Mouse (Mus musculus) cerebellum, adult 11 months (tissue): ENCODE data around the gene Manea.
"Not testable (repeated sequence)": the region's sequence is repeated elsewhere in the genome, so short reads cannot be mapped to it uniquely, and the experiment has no call there.

Source experiments
- DNase-seq: peaks from one replicate; pipeline ENCODE4 v3.0.0; 2022

The Manea gene

DNA sequence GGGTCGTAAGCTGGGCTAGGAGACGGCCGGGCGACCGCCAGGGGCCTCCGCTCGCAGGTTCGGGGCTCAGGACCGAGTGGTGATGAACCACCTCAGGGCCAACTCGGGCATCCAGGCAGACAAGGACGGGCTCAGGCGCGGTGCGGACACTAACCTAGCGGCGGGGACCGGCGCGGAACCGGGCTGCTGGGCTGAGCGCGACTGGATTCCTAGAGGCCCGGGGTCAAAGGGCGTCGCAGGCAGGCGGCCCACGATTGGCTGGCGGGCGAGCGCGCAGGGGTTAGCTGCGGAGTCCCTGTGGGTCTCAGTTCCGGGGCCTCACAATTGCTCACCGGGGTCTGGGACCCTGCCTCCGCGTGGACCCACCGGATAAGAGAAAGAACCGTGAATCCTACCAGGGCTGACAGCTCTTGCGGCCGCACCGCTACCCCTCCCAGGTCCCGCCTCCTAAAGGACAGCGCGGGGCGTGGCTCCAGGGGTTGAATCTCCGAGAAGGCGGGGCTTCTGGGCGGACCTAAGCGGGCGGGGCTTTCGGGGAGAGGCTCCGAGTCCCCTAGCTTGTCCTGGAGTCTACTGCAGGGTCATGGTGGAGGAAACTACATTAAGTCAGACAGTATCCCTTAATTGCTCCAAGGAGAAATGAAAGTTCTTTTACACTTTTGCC lies at the start of gene Manea:
Manea (minus strand) TSS at position 449 of the 664 bp plus-strand sequence.
- peak; percentile 88 for DNase-seq

DNA sequence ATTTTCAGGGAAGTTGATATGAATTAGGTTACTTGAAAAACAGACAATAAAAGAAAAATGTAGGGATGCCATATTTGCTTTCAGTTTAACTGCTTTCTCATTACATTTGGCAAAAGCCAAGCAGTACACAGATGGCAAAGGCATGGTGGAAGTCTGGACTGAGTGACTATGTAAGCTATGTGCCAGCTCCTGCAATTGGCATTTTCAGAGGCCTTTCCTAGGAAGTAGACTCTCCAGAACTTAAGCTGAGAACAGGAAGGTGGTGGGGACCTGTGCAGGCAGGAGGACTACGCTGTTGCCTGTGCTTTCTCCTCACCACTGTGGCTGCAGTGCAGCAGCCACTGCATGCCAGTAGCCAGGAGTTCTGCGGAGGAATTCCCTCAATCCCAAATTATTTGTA lies 7.9 kb upstream of the Manea start:
- peak; percentile 49 for DNase-seq

DNA sequence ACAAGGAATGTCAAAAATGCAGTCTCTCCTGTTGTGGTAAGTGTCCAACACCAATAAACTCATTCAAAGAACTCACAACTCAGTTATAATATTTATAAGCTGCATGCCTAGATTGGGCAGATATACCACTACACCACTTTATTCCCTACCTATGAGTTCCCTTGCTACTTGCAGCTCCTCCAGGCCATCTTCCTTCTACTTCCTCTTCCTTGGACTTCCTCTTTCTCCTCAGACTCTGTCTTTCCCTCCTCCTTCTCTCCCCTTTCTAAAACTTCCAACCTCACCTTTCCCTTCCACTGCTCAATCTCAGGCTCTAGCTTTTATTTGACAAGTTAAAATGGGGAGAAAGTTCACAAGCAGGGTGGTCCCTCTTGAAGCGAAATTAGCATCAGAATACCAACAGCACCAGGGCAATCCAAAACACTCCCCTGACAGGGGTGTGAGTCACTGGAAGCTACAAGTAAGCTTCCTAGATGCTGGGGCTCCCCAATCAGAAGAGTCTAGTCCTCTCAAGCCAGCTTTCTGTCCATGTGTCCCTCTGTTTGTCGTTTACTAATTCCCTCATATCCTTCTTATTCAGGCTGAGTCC lies 7.0 kb upstream of the Manea start:
- no peak for DNase-seq

DNA sequence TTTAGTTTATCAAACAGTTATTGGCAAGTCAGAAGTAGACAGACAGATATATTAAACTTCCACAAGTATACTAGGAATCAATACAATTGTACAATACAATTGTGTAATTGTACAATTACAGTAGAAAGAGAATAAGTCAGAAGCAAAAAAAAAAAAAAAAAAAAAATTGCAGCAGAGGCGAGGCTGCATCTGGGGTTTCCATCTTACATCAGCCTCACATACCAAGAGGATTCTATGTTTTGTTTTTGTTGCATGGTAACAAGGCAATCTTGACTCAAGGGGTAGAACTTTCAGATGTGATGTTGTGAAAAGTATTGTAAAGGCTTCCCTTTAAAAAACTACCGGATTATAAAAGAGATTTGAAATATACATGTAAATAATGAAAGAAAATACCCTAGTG lies 548 bp upstream of the Manea start:
- no peak for DNase-seq

DNA sequence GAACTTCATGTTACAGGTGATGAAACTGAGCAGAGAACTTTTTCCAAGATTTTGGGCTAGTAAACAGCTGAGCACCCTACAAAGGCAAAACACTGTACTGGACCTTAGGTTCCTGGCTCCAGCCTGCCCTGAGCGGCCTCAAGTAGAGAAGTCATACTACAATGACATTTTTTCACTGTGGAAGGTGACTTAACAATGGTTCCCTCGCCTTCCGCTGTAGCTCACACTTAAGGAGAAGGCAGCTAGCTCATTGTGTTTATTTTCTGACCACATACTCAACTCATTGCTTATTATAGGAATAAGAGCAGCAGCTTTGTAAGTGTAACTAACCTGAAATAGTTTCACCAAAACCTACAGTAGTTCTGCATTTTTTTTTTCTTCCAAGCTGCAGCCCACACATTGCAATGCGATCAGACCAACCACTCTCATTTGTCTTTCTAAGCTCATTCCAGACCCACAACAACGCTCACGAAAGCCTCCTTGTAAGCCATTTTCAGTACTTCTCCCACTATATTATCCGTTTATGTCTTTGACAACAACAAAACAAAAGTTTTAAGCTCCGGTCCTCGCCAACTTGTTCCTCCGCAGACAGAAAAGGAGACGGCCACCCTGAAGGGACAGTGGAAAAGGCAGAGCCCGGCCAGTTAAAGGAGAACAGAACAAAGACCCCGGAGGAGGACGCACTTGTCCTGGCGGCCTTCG lies 799 bp downstream of the Manea start:
- DNase-seq: no peak

DNA sequence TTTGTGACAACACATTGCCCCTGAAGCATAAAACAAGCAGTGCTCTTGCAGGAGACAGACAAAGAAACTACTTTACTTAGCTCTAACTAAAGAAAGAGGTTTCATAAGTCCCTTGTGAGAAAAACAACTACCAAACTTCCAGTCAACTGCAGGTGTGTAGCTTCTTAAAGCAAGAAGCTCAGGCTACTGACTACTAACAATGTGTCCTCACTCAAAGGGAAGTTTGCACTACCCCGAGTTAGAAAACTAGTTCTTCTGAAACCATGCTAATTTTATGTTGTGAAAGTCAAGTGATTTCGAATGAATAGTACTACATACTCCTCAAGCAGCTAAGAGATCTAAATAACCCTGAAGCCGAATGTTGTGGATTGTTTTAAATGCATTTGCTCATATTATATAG lies 1.6 kb downstream of the Manea start:
- no peak for DNase-seq

DNA sequence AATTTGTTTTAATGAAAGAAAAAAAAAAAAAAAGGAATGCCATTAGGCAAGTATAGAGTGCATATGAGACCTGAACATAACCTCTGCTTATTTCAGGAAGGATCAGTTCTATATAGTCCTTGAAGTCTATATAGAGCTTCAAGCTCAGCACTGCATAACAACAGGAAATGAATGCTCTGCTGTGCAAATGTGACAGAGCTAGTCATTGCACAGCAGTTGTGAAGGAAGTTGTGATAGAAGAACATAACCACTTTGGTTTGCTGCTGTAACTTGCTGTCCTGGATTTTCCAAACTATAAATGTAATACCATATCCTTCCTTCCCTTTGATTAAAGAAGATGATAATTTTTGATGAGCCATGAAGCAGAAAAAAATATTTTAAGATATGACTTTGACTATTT lies 4.3 kb downstream of the Manea start:
- DNase-seq: no peak

DNA sequence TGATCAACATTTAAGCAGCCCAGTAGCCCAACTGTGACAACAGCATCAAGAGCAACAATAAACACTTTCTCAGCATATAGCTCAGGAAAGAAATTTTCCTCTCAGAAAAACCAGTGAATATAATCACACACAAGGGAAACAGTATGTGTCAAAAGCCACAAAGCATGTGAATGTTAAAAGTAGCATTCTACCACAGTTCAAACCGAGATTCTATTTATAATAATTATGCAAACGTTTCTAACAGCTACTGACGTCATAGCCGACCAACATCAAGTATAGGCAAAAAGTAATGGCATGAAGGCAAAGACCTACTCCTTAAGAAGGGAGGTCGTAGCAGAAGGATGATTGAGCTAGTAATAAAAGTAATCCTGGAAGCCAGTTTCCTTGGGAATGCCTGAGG lies 8.1 kb downstream of the Manea start:
- no peak for DNase-seq

DNA sequence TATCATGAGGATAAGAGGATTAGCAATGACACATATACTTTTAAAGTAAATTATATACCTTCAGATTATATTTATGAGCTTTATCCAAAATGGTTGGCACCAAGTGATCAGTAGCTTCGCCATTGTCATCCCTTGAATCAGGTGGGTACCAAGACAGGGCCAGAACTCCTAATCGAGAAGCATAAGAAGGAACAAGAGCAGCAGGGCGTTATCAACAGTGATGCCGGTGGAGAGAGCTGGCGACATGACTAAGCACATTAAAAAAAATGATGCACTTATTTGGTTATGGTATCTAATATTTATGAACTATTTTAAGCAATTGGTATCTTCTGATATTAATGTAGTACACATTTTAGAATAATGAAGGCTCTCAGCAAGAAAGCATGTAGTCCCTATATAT lies 10.1 kb downstream of the Manea start:
- no peak for DNase-seq

DNA sequence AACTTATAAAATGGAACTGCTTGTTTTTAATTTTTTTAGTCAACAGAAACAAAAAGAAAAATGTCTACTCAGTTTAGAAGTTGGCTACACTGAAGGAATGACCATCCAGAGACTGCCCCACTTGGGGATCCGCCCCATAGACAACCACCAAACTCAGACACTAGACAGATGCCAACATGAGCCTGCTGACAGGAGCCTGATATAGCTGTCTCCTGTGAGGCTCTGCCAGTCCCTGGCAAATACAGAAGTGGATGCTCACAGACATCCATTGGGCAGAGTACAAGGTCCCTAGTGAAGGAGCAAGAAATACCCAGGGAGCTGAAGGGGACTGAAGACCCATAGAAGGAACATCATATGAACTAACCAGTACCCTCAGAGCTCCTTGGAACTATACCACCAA lies 42.0 kb downstream of the Manea start:
- DNase-seq: not testable (repeated sequence)

DNA sequence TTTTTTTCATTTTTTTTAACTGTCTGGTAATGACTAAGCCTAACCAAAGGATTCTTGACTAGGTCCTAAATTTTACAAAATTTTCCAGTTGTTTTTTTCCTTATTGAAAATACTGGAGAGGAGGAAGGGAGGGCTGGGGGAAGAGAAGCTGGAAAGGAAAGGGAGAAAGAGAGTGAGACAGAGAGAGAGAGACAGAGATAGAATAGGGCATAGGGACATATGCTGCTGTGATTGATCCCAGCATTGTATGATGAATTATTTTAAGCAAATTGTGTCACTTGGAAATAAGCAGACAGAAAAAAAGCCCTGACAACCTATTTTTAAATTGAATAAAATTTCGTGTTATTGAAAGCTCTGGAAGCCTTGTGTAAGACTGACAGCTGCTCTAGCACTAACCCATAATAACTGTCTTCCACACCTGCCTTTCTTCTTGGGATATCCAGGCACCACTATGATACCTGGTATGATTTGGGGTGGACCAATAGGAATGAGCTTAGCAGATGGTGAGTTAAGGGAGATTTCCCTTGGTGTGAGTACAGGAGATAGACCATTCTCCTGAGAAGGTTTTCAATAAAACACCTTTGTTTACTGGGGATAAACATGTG lies 69.5 kb downstream of the Manea start:
- no peak for DNase-seq

DNA sequence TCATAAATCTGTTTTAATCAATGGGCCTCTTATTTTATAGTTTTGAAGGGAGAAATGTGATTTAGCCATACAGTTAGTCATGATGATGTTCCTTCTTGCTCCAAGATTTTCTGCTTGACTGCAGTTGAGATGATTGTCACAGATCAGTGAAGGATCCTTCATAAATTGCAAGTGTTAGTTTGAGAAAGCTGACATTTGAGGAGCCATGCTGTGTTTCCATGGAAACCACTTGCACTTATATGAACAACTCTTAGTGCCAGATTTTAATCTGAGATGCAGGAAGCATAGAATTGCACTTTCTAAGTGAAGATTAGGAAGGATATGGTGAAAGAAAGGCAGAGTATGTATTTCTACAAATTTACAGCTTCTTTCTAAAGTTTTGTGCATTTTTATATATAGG lies 70.4 kb downstream of the Manea start:
- DNase-seq: no peak

DNA sequence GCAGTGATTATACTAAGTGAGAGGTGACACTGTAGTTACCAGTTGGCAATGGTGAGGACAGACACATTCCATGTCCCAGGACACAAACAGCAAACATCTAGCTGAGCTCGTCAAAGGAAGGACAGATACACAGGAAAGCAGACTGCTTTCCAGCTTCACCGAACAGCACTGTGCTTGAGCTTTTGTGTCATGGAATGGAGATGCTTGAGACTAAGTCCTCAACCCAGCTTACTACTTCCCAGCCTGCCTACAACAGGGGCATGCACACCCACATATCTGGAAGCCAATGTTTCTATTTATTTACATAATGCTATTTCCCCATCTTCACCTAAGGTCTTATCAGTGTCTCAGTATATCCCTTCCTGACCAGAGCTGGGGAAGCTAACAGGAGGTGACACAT lies 70.9 kb downstream of the Manea start:
- DNase-seq: no peak
